Mouse (Mus musculus): Measurements from ENCODE around the gene Adamts15.

The Adamts15 gene

GRCm38 (mm10) chr9:30922197-30922894, at the start of gene Adamts15:
Gene Adamts15, minus strand, starts transcription at chr9:30922452.
- peak; percentile 90 for DNase-seq (ENCODE audit: low spot score)

- no peak for DNase-seq (ENCODE audit: low spot score)
Observed at GRCm38 (mm10) chr9:30971967-30972366, 49.7 kb upstream of the Adamts15 start.

DNA sequence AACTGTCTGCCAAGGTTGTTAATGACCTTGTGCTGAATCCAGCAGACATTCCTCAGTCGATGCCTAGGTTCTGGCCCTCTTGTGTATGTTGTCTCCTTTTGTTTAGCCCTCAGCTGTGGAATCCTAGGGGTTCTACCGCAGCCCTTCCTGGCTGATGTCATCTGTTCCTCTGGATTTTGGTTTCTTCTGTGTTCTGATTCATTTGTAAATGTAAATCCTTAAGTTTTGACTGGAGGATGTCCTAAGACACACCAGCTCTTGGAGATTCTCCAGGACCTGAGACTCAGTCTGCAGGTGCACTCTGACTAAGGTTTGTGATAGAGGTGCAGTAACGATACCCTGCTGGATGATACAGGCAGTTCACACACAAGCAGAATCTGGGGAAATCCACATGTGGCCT, 47.7 kb upstream of the Adamts15 start:
- no peak for DNase-seq (ENCODE audit: low spot score)

- no peak for DNase-seq (ENCODE audit: low spot score)
Observed at GRCm38 (mm10) chr9:30968130-30968529, 45.9 kb upstream of the Adamts15 start.

DNA sequence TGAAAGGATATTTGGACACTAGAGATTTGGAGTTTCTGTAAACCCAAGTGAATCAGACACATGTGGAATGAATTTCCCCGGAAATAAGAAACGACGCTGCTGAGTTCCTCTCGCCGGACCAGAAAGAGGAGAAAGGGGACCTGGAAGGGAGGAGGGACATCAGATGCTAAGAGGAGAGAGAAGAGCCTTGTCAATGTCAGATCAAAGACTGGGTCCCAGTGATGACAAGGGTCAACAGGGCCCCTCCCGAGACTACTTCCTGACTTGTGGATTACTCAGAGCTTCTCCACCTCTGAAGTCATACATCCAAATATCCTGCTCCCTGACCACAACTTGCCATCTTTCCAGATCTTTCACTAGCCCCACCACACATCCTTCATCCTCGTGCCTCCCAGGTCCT, 44.6 kb upstream of the Adamts15 start:
- DNase-seq (ENCODE audit: low spot score), result no peak

- DNase-seq (ENCODE audit: low spot score), result peak; percentile 29
Observed at GRCm38 (mm10) chr9:30964685-30965084, 42.4 kb upstream of the Adamts15 start.

GRCm38 (mm10) chr9:30963780-30964179, 41.5 kb upstream of the Adamts15 start:
- no peak for DNase-seq (ENCODE audit: low spot score)

DNA sequence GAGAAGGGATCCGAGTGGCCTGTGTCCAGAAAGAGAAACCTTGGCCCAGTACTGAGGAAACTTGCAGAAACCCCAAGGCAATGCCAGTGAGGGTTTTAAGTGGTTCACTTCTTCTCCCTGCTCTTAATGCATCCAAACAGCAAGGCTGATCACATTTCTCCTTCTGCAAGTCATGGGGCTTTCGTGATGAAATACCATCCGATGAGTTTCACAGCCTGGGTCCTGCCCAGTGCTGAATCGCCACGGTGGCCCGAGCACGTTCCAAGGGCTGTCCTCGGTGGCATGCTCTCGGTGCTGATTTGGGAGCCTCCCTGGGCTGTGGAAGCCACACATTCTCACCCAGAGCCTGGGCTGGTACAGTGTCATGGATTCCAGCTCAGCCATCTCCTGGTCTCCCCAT, 33.0 kb upstream of the Adamts15 start:
- DNase-seq (ENCODE audit: low spot score), result no peak

DNA sequence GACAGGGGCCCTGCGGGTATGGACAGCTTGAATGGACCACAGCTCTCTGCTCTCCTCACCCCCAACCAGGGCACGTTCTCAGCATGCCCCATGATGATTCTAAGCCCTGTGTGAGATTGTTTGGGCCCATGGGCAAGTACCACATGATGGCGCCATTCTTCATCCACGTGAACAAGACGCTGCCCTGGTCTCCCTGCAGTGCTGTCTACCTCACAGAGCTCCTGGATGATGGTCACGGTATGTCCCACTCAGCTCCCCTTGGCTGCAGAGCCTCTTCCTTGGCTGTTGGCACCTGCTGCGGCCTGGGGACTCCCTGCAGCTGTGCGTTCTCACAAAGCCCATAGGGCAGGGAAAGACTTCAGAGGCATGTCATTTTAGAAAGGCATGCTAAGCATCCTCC, 31.0 kb upstream of the Adamts15 start:
- DNase-seq (ENCODE audit: low spot score), result no peak

GRCm38 (mm10) chr9:30951461-30951860, 29.2 kb upstream of the Adamts15 start:
- DNase-seq (ENCODE audit: low spot score), result no peak

GRCm38 (mm10) chr9:30950592-30950991, 28.3 kb upstream of the Adamts15 start:
- DNase-seq (ENCODE audit: low spot score), result no peak

GRCm38 (mm10) chr9:30949971-30950370, 27.7 kb upstream of the Adamts15 start:
- DNase-seq (ENCODE audit: low spot score), result no peak

DNA sequence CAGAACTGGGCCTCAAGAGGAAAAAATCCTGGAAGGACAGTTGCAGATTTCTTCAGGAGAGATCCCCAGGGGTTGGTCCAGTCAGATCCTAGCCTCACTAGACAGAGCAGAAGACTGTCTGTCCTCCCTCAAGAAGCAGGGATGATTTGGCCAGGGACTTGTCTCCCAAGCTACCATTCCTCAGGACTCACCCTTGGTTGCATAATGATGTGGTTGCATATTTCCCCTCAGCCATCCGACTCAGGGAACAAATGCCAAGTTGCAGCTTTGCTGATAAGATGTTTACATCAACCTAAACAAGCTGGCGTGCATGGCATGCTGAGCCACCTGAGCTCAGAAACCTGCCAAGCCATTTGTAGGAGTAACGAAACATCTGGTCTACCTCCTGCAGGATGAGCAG, 27.2 kb upstream of the Adamts15 start:
- no peak for DNase-seq (ENCODE audit: low spot score)

DNA sequence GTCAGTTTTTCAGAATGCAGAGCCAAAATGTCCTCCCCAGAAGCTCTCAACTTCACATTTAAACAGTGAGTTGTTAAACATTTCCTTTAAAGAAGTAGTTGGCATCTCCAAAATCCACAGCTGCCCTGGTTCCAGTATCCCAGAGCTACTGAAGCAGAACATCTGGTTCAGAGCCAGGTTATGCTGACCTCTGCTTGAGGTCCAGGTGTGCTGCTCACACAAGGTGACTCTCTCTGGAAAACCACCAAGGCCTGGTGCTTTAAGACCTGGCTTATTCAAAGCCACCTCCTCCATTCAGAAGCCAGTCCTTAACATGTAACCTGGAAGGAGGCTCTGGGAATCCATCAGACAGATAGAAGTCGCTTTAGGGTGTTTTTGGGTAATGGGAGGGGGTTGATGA, 23.0 kb upstream of the Adamts15 start:
- DNase-seq (ENCODE audit: low spot score), result no peak

DNA sequence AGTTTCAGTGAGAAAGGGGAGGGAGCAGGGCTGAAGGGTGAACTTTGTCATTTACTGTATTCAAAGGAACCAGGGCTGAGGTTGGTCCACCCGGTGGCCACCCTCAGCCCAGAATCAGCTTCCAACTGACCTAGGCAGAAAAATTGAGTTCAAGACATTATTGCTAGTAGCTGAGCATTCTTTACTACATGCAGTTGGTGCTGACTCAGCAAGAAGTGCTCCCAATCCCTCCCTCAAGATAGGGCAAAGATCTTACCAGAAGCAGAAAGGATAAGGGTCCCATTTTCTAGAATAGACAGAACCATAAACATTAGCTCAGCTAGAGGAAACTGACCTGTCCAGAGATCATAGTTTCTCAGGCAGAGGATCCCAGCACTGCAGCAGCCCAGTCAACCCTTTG, 22.0 kb upstream of the Adamts15 start:
- DNase-seq (ENCODE audit: low spot score), result no peak

DNA sequence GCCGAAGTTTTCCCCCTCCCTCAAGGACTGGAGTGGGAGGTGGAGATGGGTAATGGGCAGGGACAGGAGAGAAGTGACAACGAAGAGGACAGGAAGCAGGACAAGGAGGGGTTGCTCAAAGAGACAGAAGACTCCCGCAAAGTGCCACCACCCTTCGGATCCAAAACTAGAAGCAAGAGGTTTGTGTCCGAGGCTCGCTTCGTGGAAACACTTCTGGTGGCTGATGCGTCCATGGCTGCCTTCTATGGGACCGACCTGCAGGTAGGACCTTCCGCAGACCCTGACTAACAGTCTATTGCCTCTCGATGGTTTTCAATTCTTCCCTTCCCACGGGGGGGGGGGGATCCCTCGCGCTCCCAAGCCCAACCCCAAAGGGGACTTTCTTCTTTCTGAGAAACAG, 21.1 kb upstream of the Adamts15 start:
- no peak for DNase-seq (ENCODE audit: low spot score)

- peak; percentile 47 for DNase-seq (ENCODE audit: low spot score)
Observed at GRCm38 (mm10) chr9:30942512-30943313, 20.5 kb upstream of the Adamts15 start, which contains the start of gene Adamts8. Gene Adamts8, plus strand, starts transcription at chr9:30942562.

DNA sequence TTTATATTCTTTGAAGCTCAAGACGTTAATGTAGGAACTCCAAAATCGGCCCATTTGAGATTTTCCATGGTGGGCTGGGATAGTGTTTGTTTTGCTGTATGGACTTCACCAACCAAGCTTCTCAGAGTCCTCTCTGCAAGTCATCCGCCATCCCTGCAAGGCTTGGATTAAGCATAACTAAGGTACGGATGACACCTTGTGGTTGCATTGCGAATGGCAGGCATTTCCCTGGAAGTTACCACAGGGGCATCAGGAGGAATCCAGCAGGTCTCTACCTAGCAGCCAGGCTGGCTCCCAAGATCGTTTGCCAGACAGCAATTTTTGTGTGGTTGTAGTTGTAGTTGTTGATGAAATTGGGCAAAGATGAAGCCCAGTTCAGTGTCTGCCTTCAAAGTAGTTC, 18.1 kb upstream of the Adamts15 start:
- peak; percentile 78 for DNase-seq (ENCODE audit: low spot score)

GRCm38 (mm10) chr9:30936674-30937438, 14.6 kb upstream of the Adamts15 start:
- DNase-seq (ENCODE audit: low spot score), result no peak

DNA sequence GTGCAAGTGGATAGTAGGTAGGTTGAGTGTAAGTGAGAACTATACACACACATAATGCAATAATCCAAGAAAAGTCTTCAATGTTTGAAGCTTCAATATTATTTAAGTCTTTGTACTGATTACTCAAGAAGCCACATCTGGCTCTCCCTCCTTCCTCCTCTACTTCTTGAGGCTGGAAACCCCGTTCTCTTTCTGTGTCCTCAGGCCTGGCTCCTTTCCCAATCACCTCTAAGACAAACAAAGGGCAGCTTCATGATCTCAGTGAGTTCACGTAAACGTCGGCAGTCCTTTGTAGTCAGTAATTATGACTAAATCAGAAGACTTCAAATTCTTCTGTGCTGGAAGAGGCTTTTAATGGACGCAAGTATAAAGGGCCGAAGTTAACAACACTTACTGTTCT, 12.6 kb upstream of the Adamts15 start:
- DNase-seq (ENCODE audit: low spot score), result no peak

DNA sequence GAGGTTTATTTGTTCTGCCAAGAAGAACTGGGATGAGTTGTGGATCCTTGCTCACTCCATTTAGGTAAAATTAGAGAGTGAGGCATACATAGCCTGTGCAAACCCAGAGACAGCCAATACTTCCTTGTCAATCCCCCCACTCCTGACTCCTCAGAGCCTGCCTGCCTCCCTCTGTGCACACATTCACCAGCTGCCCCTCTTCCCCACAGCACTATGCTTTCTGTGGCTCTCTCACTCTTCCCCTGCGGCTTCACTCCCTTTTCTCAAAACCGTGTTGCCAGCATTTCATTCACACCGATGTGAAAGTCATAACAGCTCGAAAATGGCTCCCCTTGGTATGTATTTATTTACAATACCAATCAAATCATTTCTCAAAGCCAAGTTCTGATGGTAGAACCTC, 10.1 kb upstream of the Adamts15 start:
- DNase-seq (ENCODE audit: low spot score), result no peak

DNA sequence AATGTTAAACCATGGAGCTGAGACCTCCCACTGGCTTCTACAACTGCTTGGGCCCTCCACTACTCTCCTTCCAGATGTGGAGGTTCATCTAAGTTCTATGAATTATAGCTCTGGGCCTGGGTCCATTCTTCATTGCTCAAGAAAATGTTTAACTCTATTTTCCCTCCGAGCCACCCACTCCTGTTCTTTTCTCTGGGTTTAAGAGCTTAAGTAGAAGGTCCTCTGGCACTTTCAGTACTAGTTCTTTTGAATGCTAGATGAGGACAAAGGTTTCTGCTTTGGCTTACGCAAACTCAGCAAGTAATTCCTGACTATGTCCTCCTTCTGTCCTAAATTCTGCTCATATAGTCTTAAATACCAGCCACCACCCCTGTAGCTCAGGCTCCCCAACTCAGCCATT, 6.5 kb upstream of the Adamts15 start:
- DNase-seq (ENCODE audit: low spot score), result no peak
